Mouse (Mus musculus): Measurements from ENCODE around the gene Galnt2.

GRCm38 (mm10) chr8:124259146-124259545, 28.0 kb downstream of the Galnt2 start:
- TF ChIP-seq CTCF (IDR thresholded peaks at IDR 0.05; ENCODE audit: low read depth) (no peak), EP300 (IDR thresholded peaks at IDR 0.05; ENCODE audit: low read depth) (no peak)

Data from liver, postnatal 0 days (tissue).